Mouse (Mus musculus) retina, adult 2 months (tissue): ENCODE results near the gene Impg1.
"Not testable (repeated sequence)": the region's sequence is repeated elsewhere in the genome, so short reads cannot be mapped to it uniquely, and the experiment has no call there.

ENCODE experiments used
- DNase-seq: peaks from one replicate; pipeline ENCODE4 v3.0.0-alpha.2; 2012; ENCODE audit warnings: low read depth, low spot score

Gene Impg1

DNA sequence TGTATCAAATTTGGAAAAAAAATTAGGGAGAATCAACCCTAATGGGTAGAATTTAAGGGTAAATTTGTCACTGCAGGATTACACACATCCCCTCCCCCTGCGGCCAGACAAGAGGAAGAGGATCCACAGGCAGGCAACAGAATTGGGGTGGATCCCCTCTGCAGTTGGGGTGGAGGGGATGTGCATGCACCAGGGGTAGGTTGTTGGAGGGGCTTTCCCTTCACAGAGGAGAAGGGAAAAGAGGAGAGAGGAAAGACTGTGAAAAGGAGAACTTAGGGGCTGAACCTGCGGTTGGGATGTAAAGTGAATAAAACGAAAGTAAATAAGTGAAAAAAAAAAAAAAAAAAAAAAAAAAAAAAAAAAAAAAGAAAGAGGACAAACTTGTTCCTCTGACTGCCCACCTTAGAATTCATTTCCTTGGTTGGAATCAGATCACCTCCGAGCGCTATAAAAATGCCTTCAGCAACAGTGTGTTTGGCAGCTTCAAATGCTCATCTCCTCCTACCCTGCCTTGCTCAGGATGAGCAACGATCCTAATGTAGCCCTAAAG lies 120.8 kb downstream of the Impg1 start:
- DNase-seq: no peak

DNA sequence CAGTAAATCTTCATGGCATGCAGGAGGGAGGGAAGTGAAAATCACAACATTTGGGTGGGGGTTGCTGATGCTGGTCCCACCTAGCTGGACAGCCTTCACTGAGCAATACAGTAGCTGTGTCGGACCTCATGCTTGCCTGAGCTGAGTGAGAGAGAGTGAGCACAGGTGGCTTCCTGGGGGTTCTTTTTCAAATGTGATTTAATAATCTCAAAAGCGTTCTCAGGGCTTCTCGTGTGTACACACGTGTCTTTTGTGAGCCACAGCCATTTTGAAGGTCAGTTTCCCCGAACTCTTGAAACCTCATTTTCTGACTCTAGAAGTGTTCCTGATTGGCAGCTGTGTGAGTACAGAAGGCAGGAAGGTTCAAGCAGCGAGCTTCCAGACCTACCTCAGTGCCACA lies 122.8 kb downstream of the Impg1 start:
- DNase-seq: no peak

DNA sequence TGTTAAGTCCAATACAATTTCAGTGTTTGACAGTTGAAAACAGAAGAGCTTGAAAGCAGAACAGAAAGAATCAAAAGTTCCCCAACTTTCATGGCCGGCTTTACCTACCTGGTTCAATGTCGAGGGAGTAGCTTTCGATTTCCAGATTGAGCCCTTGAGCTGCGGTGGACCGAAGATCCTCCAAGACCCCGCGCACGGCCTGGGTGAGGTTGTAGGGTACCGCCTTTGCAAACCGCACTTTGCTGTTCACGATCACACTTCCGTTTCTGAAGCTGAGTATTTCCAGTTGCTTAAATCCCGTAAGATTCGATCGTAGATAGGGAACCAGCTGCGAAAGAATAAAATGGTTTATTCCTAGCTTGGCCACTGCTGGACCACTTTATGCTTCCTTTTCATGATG lies 123.5 kb downstream of the Impg1 start:
- DNase-seq: no peak

DNA sequence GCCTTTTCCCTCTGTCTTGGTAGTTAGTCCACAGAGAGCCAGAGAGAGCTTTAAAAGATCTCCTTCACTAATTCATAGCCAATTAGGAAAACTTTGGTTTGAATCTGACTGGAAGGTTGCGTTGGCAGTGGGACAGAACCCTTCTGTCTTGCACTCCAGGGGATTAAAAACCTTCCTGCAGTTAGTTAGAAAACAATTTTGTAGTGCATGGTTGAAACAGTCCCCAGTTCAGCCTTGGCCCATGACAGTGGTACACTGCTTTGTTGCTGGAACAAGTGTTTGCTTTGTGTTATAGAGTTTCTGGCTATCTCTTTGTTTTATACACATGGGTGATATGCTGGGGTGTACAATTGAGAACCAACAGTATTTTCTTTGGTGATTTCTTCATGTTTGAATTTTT lies 124.4 kb downstream of the Impg1 start:
- no peak for DNase-seq

DNA sequence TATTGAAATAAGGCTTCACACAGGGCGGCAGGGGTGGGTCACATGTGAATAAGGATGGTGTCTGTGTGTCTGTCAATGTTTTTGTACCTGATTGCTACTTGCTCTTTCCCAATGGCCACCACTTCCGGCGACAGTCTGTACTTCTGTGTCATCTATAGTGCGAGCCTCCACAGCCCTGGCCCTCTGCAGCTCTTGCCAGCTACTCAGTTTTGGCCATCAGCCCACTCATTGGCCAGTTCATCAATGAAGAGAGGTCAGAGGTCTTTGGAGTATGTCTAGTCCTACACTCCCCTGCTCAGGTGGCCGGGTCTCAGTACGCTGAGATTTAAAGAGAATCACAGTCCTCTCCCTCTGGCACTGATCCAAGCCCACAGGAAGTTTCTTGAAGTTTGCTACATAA lies 127.3 kb downstream of the Impg1 start:
- DNase-seq: no peak

DNA sequence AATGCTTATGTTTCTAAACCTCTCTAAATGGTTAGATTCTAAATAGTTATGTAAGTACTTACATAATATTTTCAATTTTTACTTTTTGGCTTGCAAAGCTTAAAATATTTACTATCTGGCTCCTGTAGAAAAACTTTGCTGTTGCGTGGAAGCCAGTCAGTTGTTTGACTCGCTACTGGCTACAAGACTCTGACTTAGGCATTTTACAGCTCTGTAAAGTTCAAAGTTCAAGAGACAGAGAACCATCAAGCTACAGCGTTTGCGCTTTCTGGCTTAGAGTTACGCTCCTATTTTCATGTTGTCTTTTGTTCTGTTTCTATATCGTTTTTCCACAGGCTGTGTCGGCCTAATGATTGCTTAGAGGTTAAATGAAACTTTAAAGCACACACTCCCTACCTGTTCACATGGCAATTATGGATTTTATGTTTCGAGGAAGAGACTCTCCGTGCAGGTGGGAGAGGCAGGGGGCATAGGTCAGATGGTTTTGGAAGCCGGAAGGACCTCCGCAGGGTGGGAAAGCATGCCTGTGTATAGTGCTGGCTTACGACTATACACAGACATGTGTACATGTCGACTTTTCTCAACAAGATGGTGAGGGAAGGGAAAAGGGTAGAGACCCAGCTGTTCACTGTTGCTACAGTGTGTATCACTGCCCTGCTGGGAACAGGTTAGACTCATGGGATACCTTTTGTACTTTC lies 129.5 kb downstream of the Impg1 start:
- no peak for DNase-seq

DNA sequence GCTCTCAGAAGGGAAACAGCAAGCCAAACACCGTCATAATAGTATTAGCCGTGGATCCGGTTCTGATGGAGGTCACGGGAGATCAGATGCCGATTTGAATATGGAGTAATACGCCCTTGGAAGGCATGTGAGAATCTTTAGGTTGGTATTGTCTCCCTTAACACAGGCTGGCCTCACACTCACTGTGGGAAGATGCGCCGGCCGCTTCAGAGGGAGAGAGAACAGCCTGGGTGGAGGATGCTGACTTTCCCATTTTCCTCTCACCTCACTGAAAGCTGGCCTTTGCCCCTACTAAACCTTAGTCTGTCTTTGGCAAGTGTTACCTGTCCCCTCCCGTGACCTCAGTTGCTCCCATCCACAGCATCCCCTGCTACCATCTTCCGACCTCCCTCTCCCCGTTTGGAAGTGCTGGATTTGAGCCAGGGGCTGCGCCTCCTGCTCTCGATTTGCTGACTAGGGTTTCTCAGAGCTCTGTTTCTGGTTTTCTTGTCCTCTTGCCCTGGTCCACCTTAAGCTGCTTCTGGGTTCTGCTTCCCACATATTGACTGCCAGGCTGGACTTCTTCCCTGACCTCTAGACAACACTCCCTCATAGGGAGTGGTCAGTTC lies 131.2 kb downstream of the Impg1 start:
- DNase-seq: no peak

DNA sequence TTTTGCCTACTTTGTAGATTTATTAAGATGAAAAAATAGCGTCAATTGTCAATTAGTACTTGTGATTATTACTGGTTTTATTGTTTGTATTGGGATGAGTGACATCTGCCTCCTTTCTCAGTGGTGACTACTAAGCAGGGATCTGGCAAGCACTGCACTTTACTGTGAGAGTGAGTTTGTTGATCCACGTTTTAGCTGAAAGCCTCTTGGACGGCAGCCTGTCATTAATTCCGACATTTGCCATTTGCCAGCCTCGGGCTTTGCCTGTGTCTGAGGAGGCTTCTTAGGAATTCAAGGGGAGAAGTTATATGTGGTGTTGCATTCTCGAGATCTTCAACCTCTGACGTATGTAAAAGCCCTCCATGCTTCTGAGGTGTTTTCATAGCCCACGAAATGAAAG lies 131.8 kb downstream of the Impg1 start:
- no peak for DNase-seq

DNA sequence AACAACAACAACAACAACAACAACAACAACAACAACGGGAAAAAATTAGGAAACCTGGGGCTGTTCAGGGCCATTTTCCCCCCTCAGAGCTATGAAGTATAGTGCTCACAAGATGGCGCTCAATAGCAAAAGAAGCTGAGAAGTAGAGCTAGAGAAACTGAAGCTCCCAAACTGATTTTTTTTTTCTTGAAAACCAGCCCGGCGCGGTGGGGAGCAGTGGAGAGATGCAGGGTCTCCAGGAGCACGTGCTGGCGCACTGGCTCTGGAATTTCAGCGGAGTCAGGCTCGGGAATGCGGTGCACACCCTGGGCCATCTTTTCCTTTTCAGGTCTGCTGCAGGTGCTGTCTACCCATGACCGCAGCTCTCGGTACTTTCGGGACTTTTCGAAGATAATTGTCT lies 133.1 kb downstream of the Impg1 start:
- no peak for DNase-seq

DNA sequence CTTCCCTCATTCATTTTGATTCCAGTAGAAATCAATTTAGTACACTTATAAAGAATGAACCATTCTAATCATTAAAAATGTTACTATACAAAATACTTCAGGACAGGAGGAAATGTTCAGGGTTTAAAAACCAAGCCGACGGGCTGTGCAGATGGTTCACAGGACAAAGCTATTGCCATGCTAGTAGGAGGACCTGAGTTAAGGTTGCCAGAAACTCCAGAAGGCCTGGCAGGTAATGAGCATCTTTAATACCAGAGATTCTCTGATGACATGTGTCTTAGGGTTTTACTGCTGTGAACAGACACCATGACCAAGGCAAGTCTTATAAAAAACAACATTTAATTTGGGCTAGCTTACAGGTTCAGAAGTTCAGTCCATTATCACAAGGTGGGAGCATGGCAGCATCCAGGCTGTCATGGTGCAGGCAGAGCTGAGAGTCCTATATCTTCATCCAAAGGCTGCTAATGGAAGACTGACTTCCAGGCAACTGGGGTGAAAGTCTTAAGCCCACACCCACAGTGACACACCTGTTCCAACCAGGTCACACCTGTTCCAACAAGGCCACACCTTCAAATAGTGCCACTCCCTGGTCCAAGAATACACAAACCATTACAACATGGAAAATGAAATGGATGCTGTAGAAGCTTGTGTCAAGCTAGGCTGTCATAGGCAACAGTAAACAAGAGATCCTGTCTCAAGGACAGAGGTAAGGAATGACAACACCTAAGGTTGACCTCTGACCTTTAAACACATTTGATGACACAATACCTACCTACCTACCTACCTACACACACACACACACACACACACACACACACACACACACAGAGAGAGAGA lies 144.0 kb downstream of the Impg1 start:
- not testable (repeated sequence) for DNase-seq

DNA sequence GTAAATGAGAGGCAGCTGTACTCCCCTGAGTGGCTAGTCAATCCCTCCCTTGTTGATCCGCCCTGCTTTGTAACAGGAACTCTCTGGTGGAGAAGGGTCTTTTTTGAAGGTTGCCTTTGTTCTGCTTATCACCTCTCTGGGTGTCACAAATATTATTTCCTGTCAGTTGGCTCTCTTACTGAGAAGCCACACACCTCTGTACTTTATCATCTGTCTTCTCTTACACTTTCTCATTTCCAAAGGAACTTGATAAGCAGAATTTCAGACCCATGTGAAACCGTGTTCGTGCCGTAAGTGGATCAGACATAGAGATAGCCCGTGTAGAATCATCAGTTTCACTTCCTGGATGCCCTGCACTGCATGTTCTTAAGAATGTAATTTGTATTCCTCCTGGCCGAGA lies 147.3 kb downstream of the Impg1 start:
- no peak for DNase-seq

DNA sequence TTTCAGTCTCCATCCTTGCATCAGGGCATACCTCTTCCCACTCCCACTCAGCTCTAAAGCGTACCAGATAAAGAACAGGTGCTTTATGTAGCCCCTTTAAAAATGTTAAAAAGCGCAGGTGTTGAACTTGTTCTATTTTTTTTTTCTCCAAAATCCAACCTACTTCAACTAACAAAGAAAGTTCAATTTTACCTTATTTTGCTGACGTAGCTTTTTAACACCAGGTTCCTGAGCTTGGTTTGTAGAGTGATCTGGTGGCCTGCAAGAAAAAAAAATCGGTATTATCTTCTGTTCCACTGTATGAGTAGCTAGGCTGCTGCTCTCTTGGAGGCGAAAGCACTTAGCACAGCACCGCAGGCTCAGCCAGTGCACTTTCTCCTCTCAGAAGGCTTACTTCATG lies 149.4 kb downstream of the Impg1 start:
- DNase-seq: no peak

DNA sequence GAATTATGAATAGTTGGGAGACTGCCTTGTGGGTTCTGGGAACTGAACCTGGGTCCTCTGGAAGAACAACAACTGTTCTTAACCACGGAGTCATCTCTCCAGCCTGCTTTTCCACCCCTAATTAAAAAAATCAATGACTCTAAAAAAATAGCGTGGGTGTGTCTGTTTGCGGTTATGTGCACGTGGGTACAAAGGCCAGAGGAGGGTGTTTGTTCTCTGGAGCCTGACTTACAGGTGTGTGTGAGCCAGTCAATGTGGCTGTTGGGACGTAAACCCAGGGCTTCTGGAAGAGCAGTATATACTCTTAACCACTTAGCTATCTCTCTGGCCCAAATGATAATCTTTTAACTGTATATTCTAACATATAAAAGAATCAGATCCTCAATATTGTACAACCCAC lies 151.7 kb downstream of the Impg1 start:
- no peak for DNase-seq

DNA sequence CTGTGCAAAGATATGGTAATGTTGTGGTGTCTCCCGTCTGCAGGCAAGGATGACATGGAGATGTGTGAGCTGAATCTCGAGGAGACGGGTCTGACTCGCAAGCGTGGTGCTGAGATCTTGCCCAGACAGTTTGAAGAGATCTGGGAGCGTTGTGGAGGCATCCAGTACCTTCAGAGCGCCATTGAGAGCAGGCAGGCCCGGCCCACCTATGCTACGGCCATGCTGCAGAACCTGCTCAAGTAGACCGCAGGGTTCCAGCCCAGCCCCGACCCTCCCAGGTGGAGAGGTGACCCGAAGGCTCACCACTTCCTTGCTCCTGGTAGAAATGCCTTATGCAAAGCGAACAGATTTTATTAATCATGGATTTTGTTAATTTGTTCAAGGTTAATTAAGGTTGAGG lies 157.7 kb downstream of the Impg1 start:
- no peak for DNase-seq

DNA sequence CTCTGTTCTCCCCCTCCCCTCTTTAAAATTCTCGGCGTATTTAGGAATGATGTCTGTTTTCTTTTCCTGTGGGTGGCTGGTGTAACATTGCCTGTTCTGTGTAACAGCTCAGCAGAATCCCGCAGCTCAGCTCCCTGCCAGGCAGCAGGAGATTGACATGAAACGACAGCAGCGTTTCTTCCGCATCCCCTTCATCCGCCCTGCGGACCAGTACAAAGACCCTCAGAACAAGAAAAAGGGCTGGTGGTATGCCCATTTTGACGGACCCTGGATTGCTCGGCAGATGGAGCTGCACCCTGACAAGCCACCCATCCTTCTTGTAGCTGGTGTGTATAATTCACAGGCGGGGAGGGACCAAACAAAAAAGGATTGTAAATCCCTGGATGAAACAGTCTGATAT lies 158.4 kb downstream of the Impg1 start:
- no peak for DNase-seq

DNA sequence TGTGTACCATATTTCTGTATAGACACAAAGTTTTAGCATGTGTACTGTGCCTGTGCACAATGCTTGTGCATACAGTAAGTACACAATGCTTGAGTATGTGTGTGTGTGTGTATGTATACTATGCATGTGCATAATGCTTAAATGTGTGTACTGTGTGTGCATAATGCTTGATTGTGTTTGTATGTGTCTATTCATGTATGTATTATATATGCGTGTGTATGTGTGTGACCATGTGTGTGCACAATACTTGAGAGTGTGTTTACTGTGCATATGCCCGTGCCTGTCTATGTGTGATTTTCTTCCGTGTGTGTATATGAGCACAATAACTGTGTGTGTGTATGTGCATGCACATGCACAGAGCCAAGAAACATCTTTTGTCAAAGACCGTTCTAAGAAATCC lies 158.9 kb downstream of the Impg1 start:
- DNase-seq: no peak

DNA sequence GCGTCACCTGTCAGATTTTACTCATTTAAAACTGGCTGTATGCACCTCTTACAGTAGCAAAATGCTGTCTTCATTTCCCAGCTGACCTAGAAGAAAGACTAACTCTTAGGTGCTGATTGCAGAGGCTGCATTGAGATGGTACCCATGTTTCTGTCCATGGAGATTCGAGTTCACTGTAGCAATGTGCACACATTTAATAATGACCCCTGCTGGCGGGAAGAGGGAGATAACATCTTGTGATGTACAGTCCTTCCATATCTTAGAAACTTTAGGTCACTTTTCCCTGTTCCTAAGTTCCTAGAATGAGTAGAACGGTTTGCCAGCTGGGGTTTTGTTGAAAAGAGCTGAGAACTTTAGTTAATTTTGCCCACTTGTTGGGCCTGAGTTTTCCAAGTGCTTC lies 161.8 kb downstream of the Impg1 start:
- DNase-seq: no peak

DNA sequence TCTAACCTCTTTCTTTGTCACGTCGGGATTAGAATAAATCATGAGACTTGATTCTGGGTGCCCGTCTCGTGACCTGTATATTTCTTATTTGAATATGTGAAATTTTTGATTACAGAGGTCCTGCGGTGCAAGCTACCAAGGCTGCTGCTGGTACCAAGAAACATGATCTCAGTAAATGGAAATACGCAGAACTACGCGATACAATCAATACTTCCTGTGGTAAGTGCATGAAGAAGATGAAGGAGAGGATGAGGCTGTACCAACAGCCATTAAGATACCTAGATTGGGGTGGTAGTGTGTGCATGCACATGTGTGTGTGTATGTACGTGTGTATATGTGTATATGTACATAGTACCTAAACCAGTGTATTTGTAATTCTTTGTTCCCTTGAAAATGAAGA lies 166.2 kb downstream of the Impg1 start:
- DNase-seq: no peak

DNA sequence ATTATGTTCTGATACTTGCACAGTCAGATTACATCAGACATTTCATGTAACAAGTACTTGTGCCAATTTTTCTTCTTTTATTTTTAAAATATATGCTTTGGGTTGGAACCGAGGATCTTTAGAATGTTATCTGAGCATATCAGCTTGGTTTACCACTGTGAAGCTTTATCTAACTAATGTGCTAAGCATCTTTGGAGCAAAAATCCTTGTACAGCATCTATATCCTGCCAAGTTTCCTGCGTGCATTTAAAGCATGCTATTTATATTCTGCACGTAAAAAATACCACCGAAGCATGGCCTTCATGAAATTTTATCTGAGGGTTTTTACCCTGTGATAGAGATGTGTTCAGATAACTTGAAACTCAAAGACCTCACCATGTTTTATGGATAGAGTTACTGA lies 169.2 kb downstream of the Impg1 start:
- no peak for DNase-seq

DNA sequence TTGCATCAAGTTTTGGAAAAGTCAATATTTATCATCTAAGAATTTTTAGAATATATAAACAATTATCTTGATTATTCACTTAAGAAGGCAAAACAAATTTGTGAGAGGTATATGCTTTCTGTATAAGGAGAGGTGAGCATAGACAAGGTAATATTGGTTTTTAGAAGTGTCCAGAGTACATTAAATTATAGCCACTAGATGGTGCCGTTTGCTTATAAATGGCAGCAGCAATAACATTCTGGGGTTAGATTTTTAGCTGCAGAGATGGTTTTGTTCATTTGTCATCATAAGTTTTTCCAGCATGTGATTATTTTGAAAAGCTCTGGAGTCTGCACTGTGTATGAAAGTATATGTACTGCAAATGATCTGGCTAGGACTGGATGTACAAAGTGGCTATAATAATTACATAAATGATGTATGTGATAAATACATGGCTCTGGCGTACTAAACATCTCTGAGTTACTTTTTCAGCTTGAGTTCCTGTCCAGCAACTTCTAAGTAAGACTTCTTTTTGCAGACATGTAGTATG lies 172.2 kb downstream of the Impg1 start:
- DNase-seq: no peak

DNA sequence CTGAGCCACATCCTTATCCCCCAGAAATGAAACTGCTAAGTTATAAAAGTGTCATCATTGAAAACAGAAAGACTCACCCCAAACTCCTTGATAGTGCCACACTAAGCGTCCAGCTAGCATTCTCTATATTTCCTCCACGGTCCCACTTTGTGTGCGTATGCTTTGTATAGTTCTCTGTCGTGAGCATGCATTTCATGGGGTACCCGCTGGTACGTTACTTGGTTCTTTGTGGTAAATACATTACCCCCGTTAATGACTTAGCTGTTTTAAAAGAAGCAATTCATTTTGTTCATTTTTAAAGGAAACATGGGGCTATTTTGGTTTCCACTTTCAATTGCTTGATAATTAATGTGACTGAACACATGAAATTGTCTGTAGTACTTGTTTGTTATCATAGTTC lies 178.4 kb downstream of the Impg1 start:
- DNase-seq: no peak

DNA sequence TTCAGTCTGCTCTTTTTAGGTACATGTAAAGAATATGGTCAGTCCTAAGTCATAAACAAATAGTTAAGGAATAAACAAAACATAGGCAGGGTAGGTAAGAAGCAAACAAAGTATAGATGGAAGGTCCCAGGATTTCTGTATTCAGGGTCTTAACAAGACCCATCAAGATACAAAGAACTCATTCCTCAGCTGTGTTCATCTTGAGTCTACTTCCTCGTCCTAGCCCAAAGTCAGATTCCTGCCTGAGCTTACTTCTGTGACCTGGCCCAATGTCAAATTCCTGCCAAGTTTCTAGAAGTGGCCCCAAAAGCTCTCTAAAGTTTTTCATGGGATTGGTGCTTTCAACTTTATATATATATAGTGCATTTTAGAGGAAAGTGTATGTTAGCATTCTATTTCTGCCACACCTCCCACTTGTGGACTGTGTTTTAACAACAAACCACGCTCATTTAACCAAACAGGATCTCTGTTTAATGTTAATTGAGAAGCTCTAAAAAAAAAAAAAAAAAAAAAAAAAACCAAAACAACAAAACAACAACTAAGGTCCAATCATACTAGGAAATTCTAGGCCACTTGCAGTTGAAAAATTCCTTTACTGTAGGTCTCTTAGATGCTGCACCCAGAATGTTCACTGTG lies 180.6 kb downstream of the Impg1 start:
- DNase-seq: no peak
